Mouse (Mus musculus) liver, adult 2 months (tissue): ENCODE measurements around the gene Gzmk.

Experiments used
- CTCF ChIP-seq: fragments of 200-500 bp; IDR thresholded peaks from 2 replicates; pipeline ENCODE4 v1.5.1; 2011; ENCODE audit warnings: low read depth, low read length, control low read depth
- POLR2A ChIP-seq: fragments of 200-500 bp; IDR thresholded peaks from 2 replicates; pipeline ENCODE4 v1.6.1; 2011; ENCODE audit warnings: low read length, control low read depth; ENCODE audit not compliant: insufficient read depth; ENCODE audit errors: extremely low read depth

DNA sequence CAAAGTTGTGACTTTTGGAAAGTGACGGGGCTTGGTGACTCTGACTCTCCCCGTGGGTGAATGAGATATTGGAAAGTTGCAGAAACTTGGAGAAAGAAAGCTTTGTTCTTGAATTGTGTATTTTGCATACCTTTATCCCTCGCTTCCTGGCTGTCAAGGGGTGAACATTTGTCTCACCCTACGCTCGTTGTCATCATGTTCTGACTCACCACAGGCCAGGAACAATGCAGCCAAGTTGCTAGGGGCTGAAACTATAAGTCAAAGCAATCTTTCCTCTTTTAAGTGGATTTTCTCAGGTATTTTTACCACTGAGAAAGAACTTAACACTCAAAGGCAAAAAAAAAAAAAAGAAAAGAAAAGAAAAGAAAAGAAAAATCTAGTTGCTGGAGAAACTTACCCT lies 22.6 kb downstream of the Gzmk start:
- TF ChIP-seq CTCF (no peak), POLR2A (no peak)
